Mouse (Mus musculus) ES-Bruce4 (cell line): Measurements from ENCODE around the gene Gm35549. TPM values are rescaled to one million over a fixed set of nuclear protein-coding genes. Genes with fewer than 3 reads are reported as not detected.

Experiments used
- H3K27ac ChIP-seq: 2 replicates; pipeline ENCODE4 v1.5.1; 2012; ENCODE audit warnings: low read length, inconsistent platforms; ENCODE audit not compliant: insufficient read depth
- H3K27me3 ChIP-seq: 2 replicates; pipeline ENCODE4 v1.6.1; 2012; ENCODE audit warnings: mild to moderate bottlenecking, low read length, inconsistent platforms; ENCODE audit not compliant: control insufficient read depth, poor library complexity, insufficient read depth, severe bottlenecking
- H3K36me3 ChIP-seq: 2 replicates; pipeline ENCODE4 v1.6.1; 2012; ENCODE audit warnings: inconsistent platforms, mild to moderate bottlenecking, low read length, moderate library complexity; ENCODE audit not compliant: control insufficient read depth, poor library complexity, insufficient read depth, severe bottlenecking
- H3K4me1 ChIP-seq: one replicate; pipeline ENCODE4 v1.8.1; 2011; ENCODE audit warnings: low read length; ENCODE audit not compliant: control insufficient read depth, insufficient read depth
- H3K4me3 ChIP-seq: 2 replicates; pipeline ENCODE4 v1.5.1; 2011; ENCODE audit warnings: low read depth, mild to moderate bottlenecking, low read length
- H3K9ac ChIP-seq: 2 replicates; pipeline ENCODE4 v1.6.1; 2012; ENCODE audit warnings: low read depth, mild to moderate bottlenecking, inconsistent platforms; ENCODE audit not compliant: poor library complexity, severe bottlenecking
- H3K9me3 ChIP-seq: replicated peaks from 2 replicates; pipeline ENCODE4 v1.6.1; 2012; ENCODE audit warnings: mild to moderate bottlenecking, low read length, inconsistent platforms; ENCODE audit not compliant: control insufficient read depth, poor library complexity, insufficient read depth, severe bottlenecking
- CTCF ChIP-seq: IDR thresholded peaks from one replicate; pipeline ENCODE4 v1.8.1; 2011; ENCODE audit warnings: low read depth, low read length
- EP300 ChIP-seq: IDR thresholded peaks from 2 replicates; pipeline ENCODE4 v1.6.1; 2011; ENCODE audit warnings: low read depth, low read length; ENCODE audit not compliant: insufficient read depth
- POLR2A ChIP-seq: IDR thresholded peaks from one replicate; pipeline ENCODE4 v1.8.1; 2011; ENCODE audit warnings: low read length; ENCODE audit not compliant: insufficient read depth
- polyA plus RNA-seq: library from polyadenylated mRNA; stranded (reverse); fragments of >200 nt; gene quantifications from 2 replicates; pipeline ENCODE4 v1.2.4, GENCODE M21; 2011; ENCODE audit warnings: low read depth; ENCODE audit not compliant: missing spikeins, insufficient read depth, insufficient read length

Gm35549 gene
- polyA plus RNA-seq, 1 experiment: not detected

DNA sequence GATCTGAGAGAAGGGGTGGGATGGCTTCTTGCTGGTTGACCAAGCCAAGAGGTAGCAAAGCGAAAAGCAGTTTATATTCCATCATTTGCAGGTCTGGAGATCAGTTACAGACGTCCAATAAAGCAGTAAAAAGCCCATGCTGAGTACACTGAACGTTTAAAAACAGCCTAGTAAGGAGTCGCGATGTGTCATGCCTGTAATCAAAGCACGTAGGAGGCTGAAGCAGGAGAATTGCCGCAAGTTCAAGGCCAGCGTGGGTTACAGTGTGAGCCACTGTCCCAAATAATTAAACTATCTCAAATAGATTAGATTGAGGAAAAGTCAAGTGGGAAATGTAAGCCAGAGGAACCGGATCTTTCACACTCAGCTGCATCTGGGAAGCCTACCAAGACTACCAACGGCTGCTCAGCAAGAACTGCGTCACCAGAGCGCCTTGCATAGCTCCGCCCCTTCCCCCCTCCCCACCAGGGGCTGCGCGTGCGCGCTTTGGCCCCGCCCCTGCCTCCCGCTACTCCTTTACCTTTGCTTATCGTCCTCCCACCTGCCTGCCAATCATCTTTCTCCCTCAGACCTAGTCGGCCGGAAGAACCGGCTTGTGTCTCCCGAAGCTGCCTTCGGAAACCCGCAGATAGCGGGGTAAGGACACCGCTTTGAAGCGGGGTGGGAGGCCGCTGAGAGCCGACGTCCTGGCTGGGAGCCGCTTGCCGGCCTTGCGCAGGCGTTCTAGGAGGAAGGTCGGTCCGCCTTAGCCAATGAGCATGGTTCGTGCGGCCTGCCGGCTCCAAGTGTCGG lies 38.6 kb downstream of the Gm35549 start, which contains the start of gene Tcaim:
TSS of gene Tcaim (plus strand) at position 487 of the 792 bp plus-strand sequence.
- Histone ChIP-seq H3K36me3 (no peaks in the 10 kb centered on the region), H3K4me3 (peak within 1 kb of the TSS; percentile 84), H3K9ac (peak within 1 kb of the TSS; percentile 71), H3K4me1 (no peaks in the 10 kb centered on the region), H3K9me3 (no peaks in the 10 kb centered on the region), H3K27ac (no peak within 1 kb of the TSS; the same call in 1 of the 2 replicates), H3K27me3 (no peaks in the 10 kb centered on the region)
- TF ChIP-seq EP300 (no peak), POLR2A (peak; percentile 77), CTCF (no peak)

DNA sequence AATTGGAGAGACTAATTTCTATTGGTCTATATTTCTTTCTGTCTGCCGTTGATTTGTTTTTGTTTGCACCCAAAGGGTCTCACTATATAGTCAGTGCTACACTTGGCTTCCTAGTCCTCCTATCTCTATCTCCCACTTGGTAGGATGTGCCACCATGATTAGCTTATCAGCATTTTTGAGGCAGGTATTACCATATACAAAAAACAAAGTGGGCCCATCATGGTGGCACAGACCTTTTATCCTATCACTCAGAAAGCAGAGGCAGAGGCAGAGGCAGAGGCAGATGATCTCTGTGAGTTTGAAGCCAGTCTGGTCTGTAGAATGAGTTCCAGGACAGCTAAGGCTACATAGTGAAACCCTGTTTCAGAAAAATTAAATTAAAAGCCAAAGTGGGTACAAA lies 57.3 kb downstream of the Gm35549 start:
- Histone ChIP-seq H3K27ac (no peak overlapping the region), H3K36me3 (no peaks in the 10 kb centered on the region), H3K9ac (no peak overlapping the region), H3K4me1 (no peaks in the 10 kb centered on the region), H3K9me3 (no peaks in the 10 kb centered on the region), H3K27me3 (no peaks in the 10 kb centered on the region), H3K4me3 (no peak overlapping the region)
- no peak for TF ChIP-seq CTCF
- TF ChIP-seq EP300: no peak
- no peak for TF ChIP-seq POLR2A

GRCm38 (mm10) chr9:122785231-122785630 lies 58.6 kb downstream of the Gm35549 start:
- no peaks in the 10 kb centered on the region for H3K36me3 ChIP-seq
- H3K4me1 ChIP-seq: no peaks in the 10 kb centered on the region
- H3K9ac ChIP-seq: no peak overlapping the region
- no peak overlapping the region for H3K4me3 ChIP-seq
- H3K27ac ChIP-seq: no peak overlapping the region
- no peaks in the 10 kb centered on the region for H3K9me3 ChIP-seq
- no peak for TF ChIP-seq EP300
- TF ChIP-seq CTCF: no peak
- no peak for TF ChIP-seq POLR2A
- H3K27me3 ChIP-seq: no peaks in the 10 kb centered on the region

Other genes with a start within 250 kb of the Gm35549 start
- 0.19 and 0.26 TPM in 2 replicates for gene Topaz1, start 96.7 kb downstream of the Gm35549 start, polyA plus RNA-seq
- gene Tcaim, start 38.5 kb downstream of the Gm35549 start, polyA plus RNA-seq: 8.0 and 11.0 TPM in 2 replicates
- gene Zfp445, start 22.0 kb upstream of the Gm35549 start, polyA plus RNA-seq: 92.4 and 107 TPM in 2 replicates
- gene Zkscan7, start 41.6 kb upstream of the Gm35549 start, polyA plus RNA-seq: 3.1 and 3.6 TPM in 2 replicates
- gene Zfp105, start 79.0 kb upstream of the Gm35549 start, polyA plus RNA-seq: 15.2 and 18.6 TPM in 2 replicates
- gene 1110059G10Rik, start 107.0 kb upstream of the Gm35549 start, polyA plus RNA-seq: 19.6 and 22.1 TPM in 2 replicates
- gene Kif15, start 107.0 kb upstream of the Gm35549 start, polyA plus RNA-seq: 192 and 204 TPM in 2 replicates
- gene Tmem42, start 177.3 kb upstream of the Gm35549 start, polyA plus RNA-seq: 2.2 and 3.2 TPM in 2 replicates
- gene Tgm4, start 190.7 kb upstream of the Gm35549 start, polyA plus RNA-seq: not detected in 2 replicates